Mouse (Mus musculus): ENCODE results near the gene Kctd6.

GRCm38 (mm10) chr14:8233252-8233651, 19.3 kb downstream of the Kctd6 start:
- no peak for TF ChIP-seq CTCF (conservative IDR thresholded peaks at IDR 0.05; ENCODE audit: insufficient read depth, insufficient read length, low read depth, low read length)
- no peak for TF ChIP-seq POLR2A (IDR thresholded peaks at IDR 0.05; ENCODE audit: low read depth, low read length)

Measured in kidney, adult 2 months (tissue).